Mouse (Mus musculus): Measurements from ENCODE around the gene Jak3. TPM values are rescaled to one million over a fixed set of nuclear protein-coding genes. Genes with fewer than 3 reads are reported as not detected.
"Not testable (repeated sequence)": the region's sequence is repeated elsewhere in the genome, so short reads cannot be mapped to it uniquely, and the experiment has no call there.

Gene Jak3
- polyA plus RNA-seq, 1 experiment from 2014 or later: 7.5 TPM

- no peak for ATAC-seq (ENCODE audit: low FRiP score, low TSS enrichment)
- WGBS: 61% methylated on average over 12 of the region's 12 CpGs
- no peak overlapping the region for H3K9ac ChIP-seq (replicated peaks; ENCODE audit: low read length)
Observed at GRCm38 (mm10) chr8:71682832-71683231, 6.7 kb downstream of the Jak3 start.

DNA sequence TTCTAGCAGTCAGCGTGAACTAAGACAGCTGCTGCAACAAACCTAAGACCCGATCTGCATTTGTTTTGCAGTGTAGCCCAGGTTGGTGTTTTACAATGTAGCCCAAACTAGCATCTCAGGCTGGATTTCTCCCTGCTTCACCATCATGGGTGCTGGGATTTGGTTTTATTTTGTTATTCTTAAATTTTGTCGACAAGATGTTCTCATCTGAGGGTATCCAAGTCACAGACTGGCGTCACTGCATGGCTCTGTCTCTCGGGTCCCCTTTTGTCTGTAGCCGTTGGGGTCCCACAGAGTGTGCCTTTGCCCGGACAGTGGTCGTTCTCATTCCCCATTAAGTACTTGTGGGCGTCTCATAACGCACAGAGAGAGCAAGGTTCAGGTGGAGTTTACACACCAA is 8.6 kb downstream of the Jak3 start:
- ATAC-seq (ENCODE audit: low FRiP score, low TSS enrichment): no peak
- Histone ChIP-seq H3K9ac (replicated peaks; ENCODE audit: low read length) (no peak overlapping the region), H3K9me3 (ENCODE audit: low read length) (no peaks in the 10 kb centered on the region), H3K36me3 (ENCODE audit: insufficient read depth, low read length) (no peaks in the 10 kb centered on the region), H3K27me3 (ENCODE audit: insufficient read depth, low read length) (peaks cover 100% of the 10 kb centered on the region), H3K27ac (ENCODE audit: low read length) (no peak overlapping the region), H3K4me2 (replicated peaks; ENCODE audit: low read depth, low read length) (no peak overlapping the region), H3K4me3 (ENCODE audit: low read length) (no peak overlapping the region), H3K4me1 (ENCODE audit: insufficient read depth, low read length) (peaks cover 35% of the 10 kb centered on the region)
- 23% methylated on average over 10 of the region's 10 CpGs for WGBS

More at GRCm38 (mm10) chr8:71682832-71683231, 6.7 kb downstream of the Jak3 start:
- Histone ChIP-seq H3K4me1 (ENCODE audit: insufficient read depth, low read length) (peaks cover 37% of the 10 kb centered on the region), H3K27ac (ENCODE audit: low read length) (no peak overlapping the region), H3K4me3 (ENCODE audit: low read length) (no peak overlapping the region), H3K9me3 (ENCODE audit: low read length) (no peaks in the 10 kb centered on the region), H3K36me3 (ENCODE audit: insufficient read depth, low read length) (no peaks in the 10 kb centered on the region), H3K4me2 (replicated peaks; ENCODE audit: low read depth, low read length) (no peak overlapping the region), H3K27me3 (ENCODE audit: insufficient read depth, low read length) (peaks cover 100% of the 10 kb centered on the region)

DNA sequence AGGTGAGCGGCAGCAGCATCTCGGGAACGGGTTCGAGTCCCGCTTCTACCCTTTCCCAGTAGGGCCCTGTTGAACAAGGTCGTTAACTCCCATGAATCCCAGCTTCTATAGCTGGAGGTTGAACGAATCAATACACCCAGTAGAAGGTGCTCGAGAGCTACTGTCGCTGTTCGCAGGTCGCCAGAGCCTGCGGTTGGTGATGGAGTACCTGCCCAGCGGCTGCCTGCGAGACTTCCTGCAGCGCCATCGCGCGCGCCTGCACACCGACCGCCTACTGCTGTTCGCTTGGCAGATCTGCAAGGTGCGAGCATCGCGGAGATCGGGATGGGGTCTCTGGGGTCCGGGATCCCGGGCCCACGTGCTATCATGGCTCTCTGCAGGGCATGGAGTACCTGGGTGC is 9.5 kb downstream of the Jak3 start:
- WGBS: 6% methylated on average over 29 of the region's 29 CpGs
- Histone ChIP-seq H3K36me3 (ENCODE audit: insufficient read depth, low read length) (no peaks in the 10 kb centered on the region), H3K27ac (ENCODE audit: low read length) (no peak overlapping the region), H3K9ac (replicated peaks; ENCODE audit: low read length) (no peak overlapping the region; the same call in 1 of the 2 replicates), H3K4me3 (ENCODE audit: low read length) (peak overlapping the region; percentile 29), H3K27me3 (ENCODE audit: insufficient read depth, low read length) (peaks cover 100% of the 10 kb centered on the region), H3K4me2 (replicated peaks; ENCODE audit: low read depth, low read length) (peak overlapping the region; percentile 48), H3K9me3 (ENCODE audit: low read length) (no peaks in the 10 kb centered on the region), H3K4me1 (ENCODE audit: insufficient read depth, low read length) (peaks cover 31% of the 10 kb centered on the region)
- no peak for ATAC-seq (ENCODE audit: low FRiP score, low TSS enrichment)

DNA sequence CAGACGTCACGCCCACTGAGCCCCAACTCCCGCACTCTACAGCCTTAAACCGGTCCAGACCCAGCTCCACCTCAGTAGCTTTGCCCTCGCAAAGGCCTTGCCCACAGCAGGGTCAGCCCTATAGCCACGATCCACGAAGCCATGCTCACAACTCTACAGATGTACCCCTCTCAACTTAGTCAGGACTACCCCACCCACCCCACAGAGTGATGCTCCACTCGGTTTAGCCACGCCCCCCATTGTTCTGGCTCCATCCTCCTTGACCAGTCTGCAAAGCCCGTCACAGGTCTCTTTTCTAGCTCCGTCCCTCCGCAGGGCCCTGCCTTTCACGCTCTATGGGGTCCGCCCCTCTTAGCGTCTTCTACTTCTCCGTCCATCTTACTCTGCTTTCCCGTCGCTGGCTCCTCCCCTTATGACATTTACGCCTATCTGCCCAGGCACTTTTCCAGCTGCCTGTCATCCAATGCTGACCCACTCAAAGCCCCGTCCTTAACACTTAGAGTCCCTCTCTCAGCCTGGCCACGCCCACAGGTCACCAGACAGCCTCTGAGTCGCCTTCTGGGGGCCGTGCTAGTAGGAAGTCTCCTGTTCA is 10.1 kb downstream of the Jak3 start:
- Histone ChIP-seq H3K9me3 (ENCODE audit: low read length) (no peaks in the 10 kb centered on the region), H3K27ac (ENCODE audit: low read length) (no peak overlapping the region), H3K4me1 (ENCODE audit: insufficient read depth, low read length) (peaks cover 25% of the 10 kb centered on the region), H3K36me3 (ENCODE audit: insufficient read depth, low read length) (no peaks in the 10 kb centered on the region), H3K27me3 (ENCODE audit: insufficient read depth, low read length) (peaks cover 100% of the 10 kb centered on the region), H3K4me2 (replicated peaks; ENCODE audit: low read depth, low read length) (peak overlapping the region; percentile 48), H3K9ac (replicated peaks; ENCODE audit: low read length) (no peak overlapping the region), H3K4me3 (ENCODE audit: low read length) (peak overlapping the region; percentile 29)
- ATAC-seq (ENCODE audit: low FRiP score, low TSS enrichment): peak; percentile 73
- 7% methylated on average over 23 of the region's 23 CpGs for WGBS

DNA sequence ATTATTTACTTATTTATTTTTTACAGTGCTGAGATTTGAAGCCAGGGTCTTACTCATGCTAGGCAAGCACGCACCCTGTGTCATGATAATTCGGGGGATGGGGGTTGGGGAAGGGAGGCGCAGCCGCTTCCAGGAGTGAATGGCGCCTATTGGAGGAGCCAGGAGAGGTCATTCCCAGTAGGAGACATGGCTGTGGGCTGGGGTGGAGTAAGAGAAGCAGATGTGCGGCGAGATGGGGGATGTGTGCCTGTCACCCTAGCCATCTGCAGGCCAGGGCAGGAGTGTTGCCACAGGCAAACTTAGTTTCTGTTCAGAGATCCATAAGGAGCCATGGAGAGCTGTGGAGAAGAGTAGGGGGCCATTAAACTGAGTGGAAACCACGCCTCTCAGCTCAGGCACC is 11.5 kb downstream of the Jak3 start:
- H3K36me3 ChIP-seq (ENCODE audit: insufficient read depth, low read length): no peaks in the 10 kb centered on the region
- H3K9me3 ChIP-seq (ENCODE audit: low read length): no peaks in the 10 kb centered on the region
- peaks cover 17% of the 10 kb centered on the region for H3K4me1 ChIP-seq (ENCODE audit: insufficient read depth, low read length)
- no peak overlapping the region for H3K9ac ChIP-seq (replicated peaks; ENCODE audit: low read length)
- H3K27ac ChIP-seq (ENCODE audit: low read length): no peak overlapping the region
- H3K4me3 ChIP-seq (ENCODE audit: low read length): no peak overlapping the region
- 15% methylated on average over 8 of the region's 8 CpGs for WGBS
- H3K4me2 ChIP-seq (replicated peaks; ENCODE audit: low read depth, low read length): no peak overlapping the region
- H3K27me3 ChIP-seq (ENCODE audit: insufficient read depth, low read length): peaks cover 100% of the 10 kb centered on the region
- no peak for ATAC-seq (ENCODE audit: low FRiP score, low TSS enrichment)

GRCm38 (mm10) chr8:71689028-71689427 is 12.9 kb downstream of the Jak3 start, which contains the start of gene Insl3:
TSS of gene Insl3 (plus strand) at chr8:71689214.
- Histone ChIP-seq H3K36me3 (ENCODE audit: insufficient read depth, low read length) (no peaks in the 10 kb centered on the region), H3K27me3 (ENCODE audit: insufficient read depth, low read length) (peaks cover 100% of the 10 kb centered on the region), H3K4me2 (replicated peaks; ENCODE audit: low read depth, low read length) (no peak within 1 kb of the TSS), H3K9me3 (ENCODE audit: low read length) (no peaks in the 10 kb centered on the region), H3K9ac (replicated peaks; ENCODE audit: low read length) (no peak within 1 kb of the TSS), H3K27ac (ENCODE audit: low read length) (no peak within 1 kb of the TSS), H3K4me3 (ENCODE audit: low read length) (no peak within 1 kb of the TSS), H3K4me1 (ENCODE audit: insufficient read depth, low read length) (peaks cover 26% of the 10 kb centered on the region)
- WGBS: 5% methylated on average over 32 of the region's 33 CpGs
- ATAC-seq (ENCODE audit: low FRiP score, low TSS enrichment): no peak

DNA sequence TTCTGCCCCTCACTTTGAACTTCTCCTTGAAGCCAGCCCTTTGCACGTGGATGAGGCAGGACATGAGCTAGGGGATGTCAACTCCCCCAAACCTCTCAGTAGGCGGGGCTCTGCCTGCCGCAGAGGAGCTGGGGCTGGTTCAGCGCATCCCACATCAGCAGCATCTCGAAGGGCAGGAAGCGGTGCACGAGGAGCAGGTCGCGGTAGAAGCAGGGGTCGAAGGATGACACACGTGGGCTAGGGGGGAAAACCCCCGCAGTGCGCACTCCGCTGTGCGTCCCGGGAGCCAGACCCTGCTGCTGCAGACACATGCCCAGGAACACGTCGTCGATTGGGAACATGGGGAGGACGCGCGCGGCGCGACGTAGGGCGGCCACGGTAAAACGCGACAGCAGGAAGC is 16.4 kb downstream of the Jak3 start:
- H3K27ac ChIP-seq (ENCODE audit: low read length): no peak overlapping the region
- 13% methylated on average over 30 of the region's 30 CpGs for WGBS
- H3K4me3 ChIP-seq (ENCODE audit: low read length): peak overlapping the region; percentile 15; the same call in 1 of the 2 replicates
- H3K9ac ChIP-seq (replicated peaks; ENCODE audit: low read length): no peak overlapping the region
- H3K4me2 ChIP-seq (replicated peaks; ENCODE audit: low read depth, low read length): 0 out of 2 replicates have a peak overlapping the region, but pooled peaks have one; percentile 10
- H3K4me1 ChIP-seq (ENCODE audit: insufficient read depth, low read length): peaks cover 9% of the 10 kb centered on the region
- H3K27me3 ChIP-seq (ENCODE audit: insufficient read depth, low read length): peaks cover 81% of the 10 kb centered on the region
- ATAC-seq (ENCODE audit: low FRiP score, low TSS enrichment): no peak
- no peaks in the 10 kb centered on the region for H3K9me3 ChIP-seq (ENCODE audit: low read length)
- H3K36me3 ChIP-seq (ENCODE audit: insufficient read depth, low read length): no peaks in the 10 kb centered on the region

DNA sequence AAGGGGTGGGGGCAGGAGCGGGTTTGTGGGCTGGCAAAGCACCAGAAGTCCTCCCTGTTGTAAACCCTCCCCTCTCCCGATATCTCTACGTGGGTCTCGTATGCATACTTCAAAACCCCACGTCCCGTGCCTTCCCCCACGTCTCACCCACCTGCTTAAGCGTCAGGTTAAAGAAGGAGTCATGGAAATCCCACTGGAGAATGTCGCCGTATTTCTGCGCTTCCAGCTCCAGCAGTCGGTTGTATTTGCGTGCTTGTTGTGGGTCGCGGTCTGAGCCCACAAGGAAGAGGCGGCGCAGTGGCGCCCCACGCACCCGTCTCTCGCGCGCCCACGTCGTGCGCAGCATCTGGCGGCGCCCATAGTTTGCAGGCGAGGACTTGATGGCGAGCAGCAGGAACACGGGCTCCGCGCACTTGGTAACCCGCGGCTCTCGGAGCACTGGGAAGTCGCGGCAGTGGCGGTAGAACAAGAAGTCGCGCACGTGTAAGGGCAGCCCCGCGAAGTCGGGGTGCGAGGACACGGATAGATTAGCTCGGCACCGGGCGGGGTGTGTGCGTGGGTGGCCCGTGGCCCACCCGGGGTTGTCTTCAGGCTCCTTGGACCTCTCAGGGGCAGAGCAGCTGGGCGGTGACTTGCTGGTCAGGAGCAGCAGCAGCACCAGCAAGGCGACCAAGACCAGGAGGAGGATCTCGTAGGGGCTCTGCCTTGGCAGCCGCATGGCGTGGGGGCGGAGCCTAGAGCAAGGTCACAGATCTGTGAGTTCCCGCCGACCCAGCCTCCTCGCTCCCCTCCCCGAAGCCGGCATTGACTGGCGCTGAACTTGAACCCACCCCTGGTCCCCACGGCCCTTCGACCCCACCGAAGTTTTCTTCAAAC is 17.3 kb downstream of the Jak3 start:
- Histone ChIP-seq H3K36me3 (ENCODE audit: insufficient read depth, low read length) (no peaks in the 10 kb centered on the region), H3K4me3 (ENCODE audit: low read length) (peak overlapping the region; percentile 15), H3K9me3 (ENCODE audit: low read length) (no peaks in the 10 kb centered on the region), H3K9ac (replicated peaks; ENCODE audit: low read length) (no peak overlapping the region), H3K4me1 (ENCODE audit: insufficient read depth, low read length) (peaks cover 9% of the 10 kb centered on the region), H3K27ac (ENCODE audit: low read length) (no peak overlapping the region), H3K27me3 (ENCODE audit: insufficient read depth, low read length) (peaks cover 73% of the 10 kb centered on the region), H3K4me2 (replicated peaks; ENCODE audit: low read depth, low read length) (peak overlapping the region; percentile 22; the same call in 1 of the 2 replicates)
- 8% methylated on average over 67 of the region's 68 CpGs for WGBS
- ATAC-seq (ENCODE audit: low FRiP score, low TSS enrichment): no peak

DNA sequence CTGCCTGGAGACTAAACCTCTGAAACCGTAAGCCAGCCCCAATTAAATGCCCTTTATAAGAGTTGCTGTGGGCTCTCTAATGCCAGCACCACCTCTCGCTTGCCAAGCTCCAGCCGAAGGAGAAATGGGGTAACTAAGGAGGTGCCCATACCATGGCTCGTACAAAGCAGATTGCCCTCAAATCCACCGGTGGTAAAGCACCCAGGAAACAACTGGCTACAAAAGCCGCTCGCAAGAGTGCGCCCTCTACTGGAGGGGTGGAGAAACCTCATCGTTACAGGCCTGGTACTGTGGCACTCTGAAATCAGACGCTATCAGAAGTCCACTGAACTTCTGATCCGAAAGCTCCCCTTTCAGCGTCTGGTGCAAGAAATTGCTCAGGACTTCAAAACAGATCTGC is 19.4 kb downstream of the Jak3 start:
- H3K4me2 ChIP-seq (replicated peaks; ENCODE audit: low read depth, low read length); H3K9ac ChIP-seq (replicated peaks; ENCODE audit: low read length); ATAC-seq (ENCODE audit: low FRiP score, low TSS enrichment); H3K36me3 ChIP-seq (ENCODE audit: insufficient read depth, low read length); H3K9me3 ChIP-seq (ENCODE audit: low read length); H3K27ac ChIP-seq (ENCODE audit: low read length); H3K4me3 ChIP-seq (ENCODE audit: low read length): not testable (repeated sequence)
- WGBS: 69% methylated on average over 12 of the region's 12 CpGs
- peaks cover 65% of the 10 kb centered on the region for H3K27me3 ChIP-seq (ENCODE audit: insufficient read depth, low read length)
- H3K4me1 ChIP-seq (ENCODE audit: insufficient read depth, low read length): peaks cover 10% of the 10 kb centered on the region
